Mouse (Mus musculus): ENCODE measurements around the gene Zfp874a. TPM values are rescaled to one million over a fixed set of nuclear protein-coding genes. Genes with fewer than 3 reads are reported as not detected.
"Not testable (repeated sequence)": the region's sequence is repeated elsewhere in the genome, so short reads cannot be mapped to it uniquely, and the experiment has no call there.

Gene Zfp874a
- polyA plus RNA-seq, 1 experiment: 0.07 TPM

- Histone ChIP-seq H3K4me3 (replicated peaks) (peak overlapping the region; percentile 66), H3K4me1 (ENCODE audit: control insufficient read depth) (peaks cover 15% of the 10 kb centered on the region), H3K27me3 (ENCODE audit: control insufficient read depth) (no peaks in the 10 kb centered on the region), H3K36me3 (ENCODE audit: control insufficient read depth) (no peaks in the 10 kb centered on the region), H3K9me3 (ENCODE audit: control insufficient read depth, low read length) (no peaks in the 10 kb centered on the region)
- TF ChIP-seq GATA1 (IDR thresholded peaks at IDR 0.05; ENCODE audit: low read length): no peak
- no peak for TF ChIP-seq TAL1 (IDR thresholded peaks at IDR 0.05; ENCODE audit: low read length)
These were observed 541 bp upstream of the Zfp874a start for GRCm38 (mm10) chr13:67452021-67452309.

GRCm38 (mm10) chr13:67437095-67437494 is 14.3 kb downstream of the Zfp874a start:
- H3K4me1 ChIP-seq (ENCODE audit: control insufficient read depth); H3K36me3 ChIP-seq (ENCODE audit: control insufficient read depth); H3K27me3 ChIP-seq (ENCODE audit: control insufficient read depth); H3K4me3 ChIP-seq (replicated peaks); H3K9me3 ChIP-seq (ENCODE audit: control insufficient read depth, low read length): not testable (repeated sequence)

GRCm38 (mm10) chr13:67428116-67428515 is 23.3 kb downstream of the Zfp874a start:
- Histone ChIP-seq H3K4me3 (replicated peaks) (no peak overlapping the region), H3K36me3 (ENCODE audit: control insufficient read depth) (no peaks in the 10 kb centered on the region), H3K4me1 (ENCODE audit: control insufficient read depth) (no peaks in the 10 kb centered on the region), H3K27me3 (ENCODE audit: control insufficient read depth) (no peaks in the 10 kb centered on the region), H3K9me3 (ENCODE audit: control insufficient read depth, low read length) (no peaks in the 10 kb centered on the region)
- TF ChIP-seq TAL1 (IDR thresholded peaks at IDR 0.05; ENCODE audit: low read length): no peak

- H3K36me3 ChIP-seq (ENCODE audit: control insufficient read depth); H3K27me3 ChIP-seq (ENCODE audit: control insufficient read depth); H3K9me3 ChIP-seq (ENCODE audit: control insufficient read depth, low read length); H3K4me1 ChIP-seq (ENCODE audit: control insufficient read depth); H3K4me3 ChIP-seq (replicated peaks): not testable (repeated sequence)
These were observed 25.7 kb downstream of the Zfp874a start for GRCm38 (mm10) chr13:67425699-67426098.

GRCm38 (mm10) chr13:67422532-67422931 is 28.9 kb downstream of the Zfp874a start:
- not testable (repeated sequence) for H3K4me3 ChIP-seq (replicated peaks); H3K9me3 ChIP-seq (ENCODE audit: control insufficient read depth, low read length); H3K36me3 ChIP-seq (ENCODE audit: control insufficient read depth); H3K27me3 ChIP-seq (ENCODE audit: control insufficient read depth); H3K4me1 ChIP-seq (ENCODE audit: control insufficient read depth)

- no peaks in the 10 kb centered on the region for H3K36me3 ChIP-seq (ENCODE audit: control insufficient read depth)
- TF ChIP-seq GATA1 (IDR thresholded peaks at IDR 0.05; ENCODE audit: low read length) (no peak), TAL1 (IDR thresholded peaks at IDR 0.05; ENCODE audit: low read length) (no peak)
- H3K4me1 ChIP-seq (ENCODE audit: control insufficient read depth): peaks cover 9% of the 10 kb centered on the region
- H3K4me3 ChIP-seq (replicated peaks): peak within 1 kb of the TSS; percentile 69
- no peaks in the 10 kb centered on the region for H3K9me3 ChIP-seq (ENCODE audit: control insufficient read depth, low read length)
- H3K27me3 ChIP-seq (ENCODE audit: control insufficient read depth): no peaks in the 10 kb centered on the region
These were observed 30.1 kb downstream of the Zfp874a start, which contains the start of gene Zfp459 for GRCm38 (mm10) chr13:67421207-67421857. Gene Zfp459 (minus strand): TSS chr13:67421418.

GRCm38 (mm10) chr13:67420558-67421206 is 30.7 kb downstream of the Zfp874a start:
- no peaks in the 10 kb centered on the region for H3K9me3 ChIP-seq (ENCODE audit: control insufficient read depth, low read length)
- H3K36me3 ChIP-seq (ENCODE audit: control insufficient read depth): no peaks in the 10 kb centered on the region
- peak overlapping the region; percentile 69 for H3K4me3 ChIP-seq (replicated peaks)
- TF ChIP-seq GATA1 (IDR thresholded peaks at IDR 0.05; ENCODE audit: low read length): no peak
- TF ChIP-seq TAL1 (IDR thresholded peaks at IDR 0.05; ENCODE audit: low read length): no peak
- H3K27me3 ChIP-seq (ENCODE audit: control insufficient read depth): no peaks in the 10 kb centered on the region
- peaks cover 9% of the 10 kb centered on the region for H3K4me1 ChIP-seq (ENCODE audit: control insufficient read depth)

GRCm38 (mm10) chr13:67416811-67417210 is 34.6 kb downstream of the Zfp874a start:
- Histone ChIP-seq H3K4me1 (ENCODE audit: control insufficient read depth) (peaks cover 9% of the 10 kb centered on the region), H3K27me3 (ENCODE audit: control insufficient read depth) (no peaks in the 10 kb centered on the region), H3K9me3 (ENCODE audit: control insufficient read depth, low read length) (no peaks in the 10 kb centered on the region), H3K4me3 (replicated peaks) (no peak overlapping the region), H3K36me3 (ENCODE audit: control insufficient read depth) (no peaks in the 10 kb centered on the region)
- no peak for TF ChIP-seq GATA1 (IDR thresholded peaks at IDR 0.05; ENCODE audit: low read length)
- no peak for TF ChIP-seq TAL1 (IDR thresholded peaks at IDR 0.05; ENCODE audit: low read length)

- Histone ChIP-seq H3K4me3 (replicated peaks) (no peak overlapping the region), H3K27me3 (ENCODE audit: control insufficient read depth) (no peaks in the 10 kb centered on the region), H3K36me3 (ENCODE audit: control insufficient read depth) (no peaks in the 10 kb centered on the region), H3K4me1 (ENCODE audit: control insufficient read depth) (peaks cover under 1% of the 10 kb centered on the region; the same call in 1 of the 2 replicates), H3K9me3 (ENCODE audit: control insufficient read depth, low read length) (no peaks in the 10 kb centered on the region)
- TF ChIP-seq TAL1 (IDR thresholded peaks at IDR 0.05; ENCODE audit: low read length): no peak
- TF ChIP-seq GATA1 (IDR thresholded peaks at IDR 0.05; ENCODE audit: low read length): no peak
These were observed 35.7 kb downstream of the Zfp874a start for GRCm38 (mm10) chr13:67415759-67416158.

GRCm38 (mm10) chr13:67413634-67414033 is 37.8 kb downstream of the Zfp874a start:
- not testable (repeated sequence) for H3K9me3 ChIP-seq (ENCODE audit: control insufficient read depth, low read length); H3K4me3 ChIP-seq (replicated peaks); H3K4me1 ChIP-seq (ENCODE audit: control insufficient read depth); H3K36me3 ChIP-seq (ENCODE audit: control insufficient read depth); H3K27me3 ChIP-seq (ENCODE audit: control insufficient read depth)

GRCm38 (mm10) chr13:67399183-67399903 is 52.1 kb downstream of the Zfp874a start, which contains the start of gene Zfp429:
Gene Zfp429 (minus strand): TSS chr13:67399819.
- not testable (repeated sequence) for H3K4me1 ChIP-seq (ENCODE audit: control insufficient read depth)
- peak within 1 kb of the TSS; percentile 64 for H3K4me3 ChIP-seq (replicated peaks)

GRCm38 (mm10) chr13:67376255-67376654 is 75.2 kb downstream of the Zfp874a start:
- not testable (repeated sequence) for H3K9me3 ChIP-seq (ENCODE audit: control insufficient read depth, low read length); H3K4me1 ChIP-seq (ENCODE audit: control insufficient read depth); H3K36me3 ChIP-seq (ENCODE audit: control insufficient read depth)

More at GRCm38 (mm10) chr13:67399183-67399903, 52.1 kb downstream of the Zfp874a start, which contains the start of gene Zfp429:
- H3K27me3 ChIP-seq (ENCODE audit: control insufficient read depth); H3K9me3 ChIP-seq (ENCODE audit: control insufficient read depth, low read length); H3K36me3 ChIP-seq (ENCODE audit: control insufficient read depth): not testable (repeated sequence)

More at GRCm38 (mm10) chr13:67376255-67376654, 75.2 kb downstream of the Zfp874a start:
- not testable (repeated sequence) for H3K27me3 ChIP-seq (ENCODE audit: control insufficient read depth); H3K4me3 ChIP-seq (replicated peaks)
